Mouse (Mus musculus) brain, embryonic 14.5 days (tissue): ENCODE data around the gene Twist1.

ENCODE experiments used
- CTCF ChIP-seq: fragments of 200-500 bp; IDR thresholded peaks from 2 replicates; pipeline ENCODE4 v1.5.1; 2012; ENCODE audit warnings: inconsistent platforms, mild to moderate bottlenecking, moderate library complexity, borderline replicate concordance; ENCODE audit not compliant: insufficient read depth, insufficient read length; ENCODE audit errors: extremely low read depth
- POLR2A ChIP-seq: fragments of 200-500 bp; IDR thresholded peaks from 2 replicates; pipeline ENCODE4 v1.6.1; 2012; ENCODE audit warnings: mild to moderate bottlenecking, inconsistent platforms, borderline replicate concordance; ENCODE audit not compliant: poor library complexity, insufficient read depth, insufficient read length, severe bottlenecking; ENCODE audit errors: extremely low read depth

DNA sequence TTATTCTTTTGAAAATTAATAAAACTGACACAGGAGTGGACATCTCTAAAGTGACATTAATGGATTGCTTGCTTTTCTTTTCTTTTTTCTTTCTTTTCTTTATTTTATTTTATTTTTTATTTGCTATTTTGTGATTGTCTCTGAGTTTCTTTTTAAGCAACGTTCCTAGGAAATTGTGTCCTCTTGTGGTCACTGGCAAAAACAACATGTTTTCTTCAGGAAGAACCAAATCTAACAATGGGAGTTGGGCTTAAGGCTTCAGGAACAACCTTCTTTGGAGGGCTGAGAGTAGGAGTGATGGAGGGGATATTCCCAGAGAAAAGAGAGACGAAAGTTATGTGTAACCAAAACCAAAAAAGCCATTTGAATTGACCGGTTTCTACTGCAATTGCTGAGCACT is 4.6 kb upstream of the Twist1 start:
- no peak for TF ChIP-seq POLR2A
- TF ChIP-seq CTCF = 0 out of 2 replicates have a peak, but pooled peaks have one; percentile 15
